Mouse (Mus musculus) B cell, adult 62 days (primary cell): ENCODE data around the gene Qrsl1. TPM values are rescaled to one million over a fixed set of nuclear protein-coding genes. Genes with fewer than 3 reads are reported as not detected.

Experiments used
- total RNA-seq: library from RNA; stranded (reverse); gene quantifications from 4 replicates; pipeline ENCODE4 v1.2.4, GENCODE M21; 2023

Qrsl1 gene
- total RNA-seq = 24.2 to 31.4 TPM (median 26.4 TPM) in 4 replicates

DNA sequence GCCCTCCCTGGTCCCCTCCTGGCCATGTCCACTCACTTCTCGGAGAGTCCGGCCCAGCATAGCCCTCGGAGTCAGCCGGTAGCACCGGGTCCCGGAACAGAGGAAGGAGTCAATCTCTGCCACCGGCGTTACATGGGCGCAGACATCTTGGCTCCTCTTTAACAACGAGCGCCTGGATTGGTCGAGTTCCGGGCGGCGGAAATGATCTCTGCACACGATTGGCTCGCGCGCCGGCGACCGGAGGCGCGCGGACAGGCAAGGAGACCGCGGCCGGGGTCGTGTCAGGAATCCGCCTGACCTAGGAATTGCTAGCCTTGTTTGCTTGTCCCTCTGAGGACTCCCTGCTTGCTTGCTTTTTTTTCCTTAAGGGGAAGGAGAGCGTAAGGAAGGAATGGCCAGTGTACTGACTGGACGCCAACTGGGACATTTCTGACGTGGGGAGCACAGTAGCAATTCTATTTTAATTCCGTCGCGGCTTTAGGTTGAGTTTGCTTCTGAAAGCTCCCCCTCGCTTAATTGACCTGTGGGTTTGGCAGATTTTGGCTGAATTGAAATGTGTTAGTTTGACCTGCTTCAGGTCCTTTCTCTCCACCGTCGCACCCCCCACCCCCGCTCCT lies at the start of gene Qrsl1, which contains the start of gene Rtn4ip1:
Gene Qrsl1, minus strand, starts transcription at position 168 of the 617 bp plus-strand sequence.
Gene Rtn4ip1, plus strand, starts transcription at position 230 of the 617 bp plus-strand sequence.

Other genes with a start within 250 kb of the Qrsl1 start
- 22.6 to 26.8 TPM (median 24.6 TPM) in 4 replicates for gene Rtn4ip1, start 62 bp upstream of the Qrsl1 start, total RNA-seq
- 43.9 to 49.5 TPM (median 45.9 TPM) in 4 replicates for gene Crybg1, start 247.1 kb upstream of the Qrsl1 start, total RNA-seq